Mouse (Mus musculus) thymus, postnatal 0 days (tissue): ENCODE measurements at regions not wholly inside any gene's neighbourhood (a gene's known extent, or its start where the extent isn't known, plus 50 kb on each side); places are given as distances from the start of the nearest gene placed in this dataset.

Source experiments
- DNase-seq: peaks from one replicate; pipeline ENCODE4 v3.0.0-alpha.2; 2015; ENCODE audit warnings: low spot score

DNA sequence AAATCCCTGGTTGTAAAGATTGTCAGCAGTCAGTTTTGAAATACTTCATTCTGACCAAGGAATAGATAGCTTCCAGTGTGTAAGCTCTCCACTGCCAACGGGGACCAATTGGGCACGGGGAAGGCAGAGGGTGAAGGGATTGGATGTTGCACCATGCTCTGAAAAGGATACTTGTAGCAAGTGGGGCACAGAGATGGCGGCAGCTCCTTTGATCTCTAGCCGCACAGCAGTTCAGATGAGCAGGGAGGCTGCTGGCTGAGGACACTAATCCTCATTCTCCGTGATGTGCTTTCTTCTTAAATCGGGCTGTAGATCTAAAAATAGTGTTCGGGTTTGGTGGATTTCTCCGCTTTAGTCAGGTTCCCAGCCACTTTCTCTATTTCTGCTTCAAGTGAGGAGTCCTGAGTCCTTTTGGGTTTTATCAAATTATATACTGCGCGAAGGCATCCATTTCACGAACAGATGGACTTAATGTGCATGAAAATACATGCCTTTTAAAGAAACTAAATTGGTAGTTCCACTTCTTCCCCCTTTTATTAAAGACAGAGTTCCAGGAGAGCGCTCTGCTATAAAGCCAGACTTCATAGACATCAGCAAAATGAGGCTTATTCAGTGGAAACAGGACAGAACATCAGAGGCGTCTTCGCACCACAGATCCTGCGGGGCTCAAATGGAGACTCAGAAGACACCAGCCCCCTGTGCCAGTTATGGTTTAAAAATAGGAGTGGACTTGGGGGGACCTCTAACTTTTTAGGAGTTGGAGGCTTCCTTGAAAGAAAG lies 225.1 kb upstream of the Klf4 start:
- DNase-seq, result no peak

DNA sequence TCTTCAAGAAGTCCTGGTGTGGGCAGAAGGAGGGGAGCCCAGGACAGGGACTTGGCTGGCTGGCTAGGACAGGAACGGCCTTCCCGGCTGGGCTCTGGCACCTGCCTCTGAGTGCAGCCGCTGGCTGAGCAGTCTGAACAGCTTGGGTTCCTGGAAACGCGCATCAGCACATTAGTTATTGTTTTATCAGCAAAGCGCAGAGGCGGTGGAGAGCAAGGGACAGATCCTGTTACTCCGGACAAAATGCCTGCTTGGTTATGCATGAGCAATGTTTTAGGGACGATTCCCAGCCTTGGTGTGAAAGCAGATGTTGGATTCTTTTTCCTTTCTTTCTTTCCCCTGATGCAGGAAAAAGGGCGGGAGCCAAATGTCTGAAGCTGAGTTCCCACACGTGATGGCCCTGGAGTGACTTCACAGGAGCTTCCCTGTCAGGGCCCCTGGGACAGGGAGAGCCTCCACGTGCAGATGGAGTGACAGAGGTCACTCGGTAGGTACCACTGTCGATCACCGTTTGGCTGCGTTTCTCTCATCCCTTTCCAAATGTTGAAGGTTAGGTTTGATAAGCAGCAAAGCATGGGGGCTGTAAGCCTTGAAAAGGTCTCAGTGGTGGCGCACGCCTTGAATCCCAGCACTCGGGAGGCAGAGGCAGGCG lies 217.8 kb upstream of the Klf4 start:
- DNase-seq, result no peak

DNA sequence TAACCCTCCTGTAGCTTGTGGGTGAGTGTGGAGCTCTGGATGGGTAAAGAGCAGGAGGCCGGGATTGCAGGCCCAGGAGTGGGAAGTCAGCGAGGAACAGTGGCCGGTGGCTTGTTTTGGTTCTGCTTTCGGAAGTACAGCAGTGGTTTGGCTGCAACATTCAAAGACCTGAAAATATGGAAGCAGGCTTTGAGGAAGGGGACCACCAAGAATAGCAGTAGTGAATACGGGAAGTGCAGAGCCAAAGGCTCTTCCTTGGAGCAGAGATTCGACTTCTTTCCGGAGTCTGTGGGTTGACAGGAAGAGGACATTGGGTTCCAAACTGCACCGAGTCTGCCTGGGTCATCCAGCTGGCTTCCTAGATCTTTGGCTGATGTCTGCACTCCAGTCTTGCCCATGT lies 209.1 kb upstream of the Klf4 start:
- no peak for DNase-seq

DNA sequence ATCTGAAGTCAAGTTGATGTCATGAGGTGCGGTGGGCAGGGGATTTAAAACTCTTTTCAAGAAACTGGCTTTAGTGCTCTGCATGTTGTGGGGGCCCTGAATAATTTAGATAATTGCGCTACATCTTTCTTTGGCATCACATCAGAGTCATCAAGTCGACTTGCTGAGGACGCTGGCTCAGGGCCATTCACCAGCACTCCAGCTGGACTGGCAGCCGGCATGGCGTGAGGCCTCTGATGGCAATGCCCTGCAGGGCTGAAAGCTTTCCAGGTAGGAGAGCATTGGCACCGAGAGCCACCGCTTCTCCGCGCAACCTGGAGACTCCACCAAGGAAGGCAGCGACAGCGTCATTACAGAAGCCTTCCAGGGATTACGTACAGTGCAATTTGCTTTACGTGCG lies 207.8 kb upstream of the Klf4 start:
- no peak for DNase-seq

DNA sequence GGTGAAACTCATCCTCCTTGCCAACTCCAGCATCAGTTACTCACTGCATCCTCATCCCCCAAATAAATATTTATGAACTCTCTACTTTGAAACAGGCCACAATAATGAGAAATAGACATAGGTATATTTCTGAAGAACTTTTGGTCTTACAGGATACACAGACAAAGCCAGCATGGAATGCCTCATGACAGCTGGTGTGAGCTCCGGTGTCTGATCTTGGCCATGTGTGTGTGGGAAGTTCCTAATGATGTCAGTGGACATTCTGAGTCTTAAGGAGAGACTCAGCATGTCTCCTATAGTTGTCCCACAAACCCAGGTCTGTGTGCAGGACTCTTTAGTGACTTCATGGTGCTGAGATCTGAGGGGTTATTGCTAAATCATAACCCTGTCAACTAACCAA lies 206.4 kb upstream of the Klf4 start:
- DNase-seq, result no peak

DNA sequence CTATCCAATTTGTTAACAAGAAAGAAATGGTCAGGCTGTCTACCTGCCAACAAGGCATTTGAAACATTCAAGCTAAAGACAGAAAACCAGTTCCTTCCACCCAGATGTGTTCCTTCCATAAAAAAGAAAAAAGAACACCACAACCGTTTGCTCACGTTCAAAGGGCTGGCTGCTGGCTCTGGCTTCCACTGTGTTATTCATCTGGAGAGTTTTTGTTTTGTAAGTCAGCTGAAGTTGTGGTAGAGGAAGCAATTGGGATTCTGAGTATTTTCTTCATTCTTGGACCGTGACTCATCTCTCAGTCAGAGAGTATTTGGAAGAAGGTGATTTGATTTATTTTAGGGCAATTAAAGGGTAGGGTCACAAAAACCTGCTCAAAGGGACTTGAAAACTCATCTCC lies 203.2 kb upstream of the Klf4 start:
- DNase-seq, result no peak

DNA sequence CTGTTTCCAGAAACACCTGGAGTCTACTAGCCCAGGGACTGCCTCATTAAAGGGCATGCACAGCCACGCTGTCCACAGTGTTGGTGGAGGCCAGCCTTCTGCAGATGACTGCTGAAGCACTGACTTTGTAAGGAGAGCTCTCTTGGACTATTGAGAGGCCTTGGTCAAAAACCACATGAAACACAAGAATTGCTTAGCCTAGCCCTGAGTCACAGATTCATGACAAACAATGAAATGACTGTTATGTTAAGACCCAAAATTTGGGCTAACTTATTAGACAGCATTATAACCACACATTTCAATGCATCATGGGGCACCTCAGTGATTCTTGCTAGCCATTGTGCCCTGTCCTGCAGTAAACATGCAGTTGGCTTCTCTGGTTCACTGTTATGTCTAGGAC lies 202.1 kb upstream of the Klf4 start:
- DNase-seq, result no peak

DNA sequence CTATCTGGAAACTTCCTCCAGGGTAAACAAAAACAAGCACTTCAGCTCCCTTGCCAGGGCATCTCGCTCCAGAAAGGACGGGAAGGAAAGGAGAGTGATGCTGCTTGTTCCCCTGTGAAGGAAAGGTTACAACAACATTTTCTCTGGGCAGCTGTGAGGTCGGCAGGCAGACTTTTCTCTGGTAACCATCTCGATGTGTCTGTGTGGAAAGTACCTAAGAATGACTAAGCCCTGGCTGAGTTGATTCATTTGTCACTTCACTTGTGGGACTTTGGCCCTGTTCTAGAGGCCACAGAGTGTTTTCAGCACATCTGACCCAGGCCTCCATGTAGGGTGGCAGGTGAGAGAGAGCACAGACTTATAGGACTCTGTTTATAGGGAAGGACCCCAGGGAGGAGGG lies 201.0 kb upstream of the Klf4 start:
- no peak for DNase-seq

DNA sequence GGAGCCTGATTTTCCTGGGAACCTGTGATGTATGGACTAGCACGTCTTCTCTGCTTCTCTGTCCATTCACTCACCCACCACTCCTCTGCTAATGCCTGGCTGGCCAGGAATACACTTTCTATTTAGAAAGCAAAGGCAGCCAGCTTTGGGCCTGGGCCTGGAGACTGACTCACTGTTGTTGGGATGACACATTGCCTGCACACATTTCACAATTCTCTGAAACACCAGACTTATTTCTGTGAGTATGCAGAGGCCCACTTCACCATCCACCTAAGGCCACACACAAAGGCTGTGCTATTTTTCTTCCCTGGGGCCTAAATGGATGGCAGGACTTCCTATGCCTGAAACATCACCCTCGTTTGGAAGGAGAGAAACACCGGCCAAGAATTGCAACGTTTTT lies 199.7 kb upstream of the Klf4 start:
- DNase-seq, result no peak

DNA sequence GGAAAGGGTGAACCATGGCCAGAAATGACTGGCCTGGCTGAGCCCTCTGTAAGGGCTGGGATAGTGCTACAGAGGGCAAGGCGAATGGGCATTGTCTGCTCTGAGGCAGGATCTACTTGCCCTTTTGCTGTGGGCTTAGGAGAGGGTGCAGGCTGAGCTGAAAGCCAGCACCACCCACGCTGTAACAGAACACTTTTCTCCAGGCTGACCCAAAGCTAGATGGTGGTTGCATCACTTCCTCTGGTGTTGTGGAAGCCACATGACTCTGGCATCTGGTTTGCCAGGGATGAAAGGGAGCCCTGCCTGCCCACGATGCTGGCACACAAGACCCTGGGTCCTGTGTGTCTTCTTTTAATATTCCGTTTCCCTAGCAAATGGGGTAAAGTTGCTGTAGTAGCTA lies 198.0 kb upstream of the Klf4 start:
- DNase-seq, result no peak

DNA sequence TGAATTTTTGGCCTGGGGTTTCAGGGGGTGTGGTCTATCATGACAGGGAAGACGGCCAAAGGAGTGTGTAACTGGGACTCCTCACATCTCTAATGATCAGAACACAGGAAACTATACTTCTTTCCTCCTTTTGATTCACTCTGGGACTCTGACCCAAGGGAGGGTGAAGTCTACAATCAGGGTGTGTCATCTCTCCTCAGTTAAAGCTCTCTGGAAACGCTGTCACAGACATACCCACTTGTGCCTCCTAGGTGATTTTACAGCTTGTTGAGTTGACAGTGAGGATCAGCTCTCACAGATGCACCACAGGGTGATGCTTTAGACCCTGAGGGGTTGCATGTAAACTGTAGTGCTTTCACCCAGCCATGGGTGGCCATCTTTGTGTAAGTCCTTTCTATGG lies 194.9 kb upstream of the Klf4 start:
- DNase-seq, result no peak

DNA sequence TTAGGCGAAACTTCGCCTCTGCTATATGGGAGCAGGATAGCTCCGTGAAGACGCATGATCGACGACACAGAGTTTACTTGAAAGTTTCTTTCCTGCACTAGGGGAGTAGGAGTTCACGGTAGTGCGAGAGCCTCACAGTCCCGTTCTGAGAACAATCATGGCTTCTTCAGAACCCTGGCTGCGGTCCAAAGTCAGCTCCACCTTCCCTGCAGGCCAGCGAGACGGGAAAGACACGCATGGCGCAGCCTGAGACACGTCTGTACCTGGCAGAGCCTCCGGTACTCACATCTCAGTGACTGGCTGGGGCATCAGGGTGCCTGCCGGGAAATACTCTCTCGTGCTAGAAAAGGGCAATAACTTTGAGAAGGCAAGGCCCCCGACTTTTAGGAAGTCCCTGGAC lies 193.8 kb upstream of the Klf4 start:
- DNase-seq, result no peak

DNA sequence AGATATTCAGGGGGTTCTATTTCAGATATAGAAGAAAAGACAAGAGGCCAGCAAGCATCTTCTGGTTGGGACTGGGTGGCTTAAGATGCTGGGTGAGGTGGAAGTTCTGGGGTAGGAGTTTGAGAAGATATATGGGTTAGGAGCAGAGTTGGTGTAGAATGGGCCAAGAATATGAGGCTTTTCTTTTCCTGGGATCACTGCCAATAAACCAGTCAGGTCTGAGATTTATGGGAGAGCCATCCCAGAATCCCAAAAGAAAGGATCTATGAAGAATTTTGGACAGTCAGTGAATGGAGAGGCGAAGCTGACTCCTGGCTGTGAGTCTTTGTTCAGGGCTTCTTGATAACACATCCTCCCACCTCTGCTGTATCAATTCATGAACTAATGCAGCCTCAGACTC lies 192.0 kb upstream of the Klf4 start:
- DNase-seq, result no peak

DNA sequence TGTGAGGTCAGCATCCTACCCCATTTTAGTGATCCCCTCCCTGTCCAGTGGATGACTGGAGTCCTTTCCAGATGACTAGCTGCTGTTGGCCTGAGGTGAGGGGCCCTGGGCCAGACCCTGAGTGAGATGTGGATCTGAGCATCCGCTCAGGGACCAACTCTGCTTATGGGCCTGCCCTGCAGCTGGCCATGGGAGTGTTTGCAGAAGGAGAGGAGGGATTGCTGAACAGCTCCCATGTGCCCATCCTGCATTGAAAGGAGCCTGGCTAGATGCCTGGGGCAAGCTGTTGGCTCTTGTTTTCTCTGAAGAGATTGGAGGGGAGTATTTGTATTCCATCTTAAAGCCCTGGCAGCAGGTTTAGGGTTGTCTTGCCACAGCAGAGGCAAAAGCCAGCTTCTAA lies 190.9 kb upstream of the Klf4 start:
- no peak for DNase-seq

DNA sequence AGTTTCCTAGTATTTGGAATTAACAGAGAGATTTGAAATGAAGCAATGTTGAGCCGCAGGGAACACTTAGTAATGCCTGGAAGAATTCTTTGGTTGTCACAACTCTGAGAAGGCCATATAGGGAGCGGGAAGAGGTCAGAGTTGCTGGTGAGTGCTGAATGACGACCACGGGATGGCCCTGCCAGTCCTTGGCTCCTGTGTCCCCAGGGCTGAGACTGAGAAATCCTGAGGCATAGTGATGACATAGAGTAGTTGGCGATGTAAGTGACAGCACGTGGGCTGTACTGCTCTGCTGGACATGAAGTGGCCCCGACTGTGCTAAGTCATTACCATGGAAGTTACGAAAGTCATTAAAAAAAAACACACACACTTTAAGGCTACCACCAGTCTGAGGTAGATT lies 190.1 kb upstream of the Klf4 start:
- no peak for DNase-seq

DNA sequence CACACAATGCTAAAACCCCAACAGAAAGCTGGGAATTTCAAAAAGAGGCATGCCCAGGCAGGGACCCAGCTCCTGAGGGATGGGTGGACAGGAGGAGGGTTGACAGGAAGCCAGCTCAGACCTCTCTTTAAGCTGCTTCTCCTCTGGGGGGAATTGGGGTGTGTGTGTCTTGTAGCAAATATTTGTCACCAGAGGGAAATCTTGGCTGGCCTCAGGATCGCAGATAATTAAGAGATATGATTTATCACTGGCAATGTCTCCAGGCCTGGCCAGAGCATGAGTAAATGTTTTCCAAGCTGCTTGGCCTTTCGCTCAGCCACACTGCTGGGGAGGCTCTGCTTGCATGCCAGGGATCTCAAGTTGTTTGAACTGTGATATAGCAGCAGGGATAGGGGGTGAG lies 189.6 kb upstream of the Klf4 start:
- no peak for DNase-seq

DNA sequence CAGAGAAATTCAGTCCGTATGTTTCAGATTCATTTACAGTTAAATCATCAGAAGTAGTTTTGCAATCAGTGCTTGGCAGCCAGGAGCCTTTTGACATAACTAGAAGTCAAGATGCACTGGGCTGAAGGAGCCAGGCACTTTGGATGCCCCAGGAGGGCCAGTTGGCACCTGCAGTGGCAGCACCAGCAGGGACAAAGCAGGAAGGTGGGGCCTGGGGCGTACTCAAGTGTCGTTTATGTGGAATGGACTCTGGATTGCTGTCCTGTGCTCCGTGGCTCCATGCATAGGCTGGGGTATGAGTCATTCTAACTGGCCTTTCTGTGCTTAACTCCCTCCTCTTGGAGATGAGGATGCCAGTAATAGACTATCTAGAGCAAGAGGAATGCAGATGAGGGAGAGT lies 186.2 kb upstream of the Klf4 start:
- DNase-seq, result no peak

DNA sequence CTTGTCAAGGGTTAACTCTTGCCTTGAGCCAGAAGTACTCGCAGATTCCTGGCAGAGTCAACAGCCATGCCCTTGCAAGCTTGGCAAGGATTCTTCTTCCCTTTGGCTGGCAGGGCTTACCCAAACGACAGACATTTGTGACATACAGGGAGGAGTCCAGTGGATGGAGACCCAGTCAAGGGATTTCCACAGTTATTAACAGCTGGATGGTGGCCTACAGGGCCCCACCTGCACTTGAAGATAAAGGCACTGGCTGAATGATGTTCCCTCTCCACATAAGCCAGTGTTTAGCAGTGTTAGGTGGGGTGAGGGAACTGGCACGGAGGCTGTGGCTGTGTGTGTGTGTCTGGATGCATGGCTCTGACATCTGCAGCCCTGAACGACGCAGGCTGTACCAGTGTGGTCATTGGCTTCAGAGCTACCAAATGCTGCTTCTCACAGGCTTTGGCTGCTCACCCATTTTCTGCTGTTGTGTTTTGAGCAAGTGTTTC lies 183.9 kb upstream of the Klf4 start:
- DNase-seq, result no peak

DNA sequence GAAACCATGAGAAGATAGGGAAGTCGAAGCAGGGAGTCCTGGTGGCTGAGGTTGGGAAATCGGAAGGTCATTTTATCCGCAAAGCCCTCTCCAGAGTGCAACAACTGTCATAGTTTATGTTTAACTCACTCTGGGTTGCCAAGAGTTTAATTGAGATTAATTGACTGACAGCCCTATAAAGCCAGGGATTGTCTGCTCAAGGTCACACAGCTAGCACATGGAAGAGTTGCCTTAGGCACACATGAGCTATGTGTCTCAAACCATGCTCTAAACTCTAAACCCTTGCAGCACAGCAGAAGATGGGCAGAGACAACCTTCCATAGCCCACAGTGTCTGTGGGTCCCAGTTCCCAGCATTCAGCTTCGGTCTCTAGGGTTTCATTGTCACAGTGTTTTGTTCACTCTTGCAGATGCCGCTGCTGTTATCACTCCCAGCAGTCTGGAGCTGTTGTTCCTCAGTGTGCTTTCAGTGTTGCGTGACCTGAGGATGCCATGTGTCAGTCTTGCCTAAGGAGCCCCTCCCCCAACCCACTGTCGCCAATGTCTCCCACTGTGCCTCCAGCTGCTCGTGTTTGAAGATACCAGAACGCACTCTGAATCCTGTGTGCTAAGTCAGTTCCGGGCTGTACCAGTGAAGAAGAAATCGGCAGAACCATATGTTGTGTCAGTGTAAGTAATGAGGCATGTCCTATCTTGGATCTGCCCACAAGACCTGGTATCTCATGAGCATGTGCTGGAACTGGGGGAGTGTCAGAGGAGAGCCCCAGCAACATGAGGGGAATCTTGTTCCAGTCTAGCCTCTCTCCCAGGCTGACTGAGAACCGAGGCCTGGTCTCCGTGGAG lies 179.5 kb upstream of the Klf4 start:
- DNase-seq, result no peak

DNA sequence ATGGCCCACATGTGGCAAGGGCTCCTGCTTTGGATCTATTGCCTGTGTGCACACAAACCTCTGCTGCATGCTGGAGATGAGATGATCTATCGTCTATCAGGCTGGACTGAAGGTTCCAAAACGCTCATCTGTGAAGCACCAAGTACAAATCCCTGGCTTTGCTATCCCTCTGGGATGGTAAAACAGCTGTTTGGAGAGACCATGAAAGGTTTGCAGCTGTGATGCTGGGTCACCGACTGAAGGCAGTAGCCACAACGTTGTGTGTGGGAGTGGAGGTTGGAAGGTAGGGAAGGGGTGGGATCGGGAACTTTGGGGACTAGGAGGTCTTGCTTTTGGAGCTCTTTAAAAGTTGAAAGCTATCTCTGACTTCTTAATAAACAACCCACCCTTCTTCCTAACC lies 178.2 kb upstream of the Klf4 start:
- no peak for DNase-seq

DNA sequence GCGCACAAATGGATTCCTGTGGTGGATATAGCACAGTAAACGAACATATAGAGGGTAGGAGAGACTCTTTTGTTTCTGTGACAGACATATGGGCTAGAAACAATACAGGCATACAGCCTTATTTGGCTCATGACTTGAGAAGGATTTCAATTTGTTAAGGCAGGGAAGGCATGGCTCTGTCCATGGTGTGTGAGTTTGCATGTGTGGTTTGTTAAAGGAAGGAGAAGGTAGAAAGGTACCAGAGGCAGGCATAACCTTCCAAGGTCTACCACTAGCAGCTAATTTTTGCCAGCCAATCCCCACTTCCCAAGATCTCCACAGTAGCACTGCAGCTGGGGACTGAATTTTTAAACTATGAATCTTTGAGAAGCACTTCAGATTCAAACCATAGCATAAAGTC lies 176.5 kb upstream of the Klf4 start:
- no peak for DNase-seq

DNA sequence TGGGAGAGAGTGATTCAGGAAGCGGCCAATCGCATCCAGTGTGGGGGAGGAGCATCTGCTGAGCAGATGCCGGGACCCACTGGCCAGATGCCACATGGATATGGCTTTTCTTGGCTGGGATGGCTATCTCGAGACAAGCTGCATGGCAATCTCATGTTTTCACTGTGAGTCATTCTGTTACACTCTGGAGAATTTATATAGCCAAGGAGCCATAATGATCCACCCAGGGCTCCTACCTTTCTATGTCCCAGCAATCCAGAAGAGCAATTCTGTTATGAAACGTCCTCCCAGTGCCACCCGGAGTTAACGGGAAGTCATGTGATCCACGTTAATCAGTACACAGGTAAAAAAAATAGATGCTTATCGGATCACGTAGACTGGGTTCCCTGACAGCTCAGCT lies 175.7 kb upstream of the Klf4 start:
- DNase-seq, result no peak
